Mouse (Mus musculus) midbrain, embryonic 10.5 days (tissue): Measurements from ENCODE around the gene Kcng4. TPM values are rescaled to one million over a fixed set of nuclear protein-coding genes. Genes with fewer than 3 reads are reported as not detected.

Source experiments
- DNase-seq: peaks from one replicate; pipeline ENCODE4 v3.0.0-alpha.2; 2017; ENCODE audit warnings: low spot score
- H3K27ac ChIP-seq: fragments of 300-500 bp; sonication (generic); replicated peaks from 2 replicates; pipeline ENCODE4 v1.5.1; 2016; ENCODE audit warnings: mild to moderate bottlenecking
- H3K27me3 ChIP-seq: fragments of 300-500 bp; sonication (generic); 2 replicates; pipeline ENCODE4 v1.6.1; 2016; ENCODE audit warnings: low read depth, mild to moderate bottlenecking; ENCODE audit not compliant: poor library complexity, severe bottlenecking
- H3K36me3 ChIP-seq: fragments of 300-500 bp; sonication (generic); 2 replicates; pipeline ENCODE4 v1.6.1; 2016; ENCODE audit warnings: mild to moderate bottlenecking, moderate library complexity
- H3K4me1 ChIP-seq: fragments of 300-500 bp; sonication (generic); 2 replicates; pipeline ENCODE4 v1.6.1; 2016
- H3K4me3 ChIP-seq: fragments of 300-500 bp; sonication (generic); 2 replicates; pipeline ENCODE4 v1.5.1; 2016; ENCODE audit warnings: mild to moderate bottlenecking, moderate library complexity
- H3K9me3 ChIP-seq: fragments of 300-500 bp; sonication (generic); replicated peaks from 2 replicates; pipeline ENCODE4 v1.6.1; 2016; ENCODE audit warnings: mild to moderate bottlenecking
- WGBS: fragments of 180-500 bp; shearing (Covaris S2); methylation state at CpG from one replicate; pipeline ENCODE4 v1.1.7; 2016; 5-methylcytosine and 5-hydroxymethylcytosine counted together
- polyA plus RNA-seq: library from polyadenylated mRNA; unstranded; fragments of >200 nt; fragmentation: Nextera tagmentation; extraction: Ambion mirVana; gene quantifications from 2 replicates; pipeline ENCODE4 v1.2.1, GENCODE M21; 2016

Kcng4 gene
- polyA plus RNA-seq, result 0.19 and 0.52 TPM in 2 replicates

- Histone ChIP-seq H3K4me1 (peaks cover 47% of the 10 kb centered on the region), H3K9me3 (no peaks in the 10 kb centered on the region), H3K4me3 (0 out of 2 replicates have a peak within 1 kb of the TSS, but pooled peaks have one; percentile 14), H3K36me3 (no peaks in the 10 kb centered on the region), H3K27me3 (peaks cover 63% of the 10 kb centered on the region), H3K27ac (peak within 1 kb of the TSS; percentile 76)
- WGBS, result 38% methylated on average over 6 of the region's 6 CpGs
- no peak for DNase-seq
These were observed at the start of gene Kcng4 for GRCm38 (mm10) chr8:119635378-119635777. TSS of gene Kcng4 (minus strand) at chr8:119635680.

GRCm38 (mm10) chr8:119679184-119679583, 43.7 kb upstream of the Kcng4 start:
- H3K4me1 ChIP-seq, result peaks cover 33% of the 10 kb centered on the region
- no peaks in the 10 kb centered on the region for H3K36me3 ChIP-seq
- DNase-seq, result no peak
- peak overlapping the region; percentile 60; the same call in 1 of the 2 replicates for H3K27ac ChIP-seq
- H3K9me3 ChIP-seq, result no peaks in the 10 kb centered on the region
- 0 out of 2 replicates have a peak, but pooled peaks cover 7% of the 10 kb centered on the region for H3K27me3 ChIP-seq
- no peak overlapping the region for H3K4me3 ChIP-seq
- WGBS, result 67% methylated on average over 14 of the region's 14 CpGs

GRCm38 (mm10) chr8:119678138-119678843, 42.8 kb upstream of the Kcng4 start:
- 10% methylated on average over 18 of the region's 18 CpGs for WGBS
- peak overlapping the region; percentile 40 for H3K4me3 ChIP-seq
- H3K4me1 ChIP-seq, result peaks cover 35% of the 10 kb centered on the region

GRCm38 (mm10) chr8:119676389-119676788, 40.9 kb upstream of the Kcng4 start:
- peak; percentile 73 for DNase-seq
- H3K4me3 ChIP-seq, result no peak overlapping the region
- no peaks in the 10 kb centered on the region for H3K9me3 ChIP-seq
- peaks cover 35% of the 10 kb centered on the region for H3K4me1 ChIP-seq
- H3K27me3 ChIP-seq, result 0 out of 2 replicates have a peak, but pooled peaks cover 7% of the 10 kb centered on the region
- peak overlapping the region; percentile 34; the same call in 1 of the 2 replicates for H3K27ac ChIP-seq
- no peaks in the 10 kb centered on the region for H3K36me3 ChIP-seq
- 31% methylated on average over 8 of the region's 8 CpGs for WGBS

More at GRCm38 (mm10) chr8:119678138-119678843, 42.8 kb upstream of the Kcng4 start:
- Histone ChIP-seq H3K27me3 (0 out of 2 replicates have a peak, but pooled peaks cover 7% of the 10 kb centered on the region), H3K9me3 (no peaks in the 10 kb centered on the region), H3K27ac (peak overlapping the region; percentile 23; the same call in 1 of the 2 replicates), H3K36me3 (no peaks in the 10 kb centered on the region)
- DNase-seq, result peak; percentile 59

GRCm38 (mm10) chr8:119675457-119675856, 40.0 kb upstream of the Kcng4 start:
- H3K9me3 ChIP-seq, result no peaks in the 10 kb centered on the region
- no peaks in the 10 kb centered on the region for H3K36me3 ChIP-seq
- peaks cover 40% of the 10 kb centered on the region for H3K4me1 ChIP-seq
- DNase-seq, result peak; percentile 82
- 45% methylated on average over 5 of the region's 5 CpGs for WGBS
- H3K4me3 ChIP-seq, result no peak overlapping the region
- H3K27ac ChIP-seq, result peak overlapping the region; percentile 81
- H3K27me3 ChIP-seq, result 0 out of 2 replicates have a peak, but pooled peaks cover under 1% of the 10 kb centered on the region

GRCm38 (mm10) chr8:119673976-119674555, 38.6 kb upstream of the Kcng4 start:
- DNase-seq, result no peak
- H3K27me3 ChIP-seq, result no peaks in the 10 kb centered on the region
- 80% methylated on average over 11 of the region's 11 CpGs for WGBS
- H3K9me3 ChIP-seq, result no peaks in the 10 kb centered on the region
- no peaks in the 10 kb centered on the region for H3K36me3 ChIP-seq
- H3K4me3 ChIP-seq, result no peak overlapping the region
- H3K27ac ChIP-seq, result peak overlapping the region; percentile 81
- peaks cover 50% of the 10 kb centered on the region for H3K4me1 ChIP-seq

GRCm38 (mm10) chr8:119670419-119671091, 35.1 kb upstream of the Kcng4 start:
- no peak for DNase-seq
- peaks cover 13% of the 10 kb centered on the region for H3K27me3 ChIP-seq
- no peaks in the 10 kb centered on the region for H3K36me3 ChIP-seq
- peaks cover 69% of the 10 kb centered on the region for H3K4me1 ChIP-seq
- H3K9me3 ChIP-seq, result no peaks in the 10 kb centered on the region
- peak overlapping the region; percentile 63; the same call in 1 of the 2 replicates for H3K27ac ChIP-seq
- WGBS, result 69% methylated on average over 16 of the region's 16 CpGs
- no peak overlapping the region for H3K4me3 ChIP-seq

GRCm38 (mm10) chr8:119669284-119669683, 33.8 kb upstream of the Kcng4 start:
- DNase-seq, result peak; percentile 41
- Histone ChIP-seq H3K27me3 (peaks cover 13% of the 10 kb centered on the region), H3K36me3 (no peaks in the 10 kb centered on the region), H3K27ac (peak overlapping the region; percentile 46), H3K4me1 (peaks cover 69% of the 10 kb centered on the region), H3K4me3 (no peak overlapping the region), H3K9me3 (no peaks in the 10 kb centered on the region)
- 57% methylated on average over 12 of the region's 12 CpGs for WGBS

GRCm38 (mm10) chr8:119668447-119668846, 33.0 kb upstream of the Kcng4 start:
- Histone ChIP-seq H3K4me1 (peaks cover 75% of the 10 kb centered on the region), H3K27ac (peak overlapping the region; percentile 80), H3K27me3 (peaks cover 13% of the 10 kb centered on the region), H3K9me3 (no peaks in the 10 kb centered on the region), H3K4me3 (no peak overlapping the region; the same call in 1 of the 2 replicates), H3K36me3 (no peaks in the 10 kb centered on the region)
- peak; percentile 30 for DNase-seq
- 63% methylated on average over 9 of the region's 9 CpGs for WGBS

GRCm38 (mm10) chr8:119666219-119666951, 30.9 kb upstream of the Kcng4 start, which contains the start of gene Wfdc1:
TSS of gene Wfdc1 (plus strand) at chr8:119666365.
- Histone ChIP-seq H3K27ac (peak within 1 kb of the TSS; percentile 80), H3K27me3 (peaks cover 13% of the 10 kb centered on the region), H3K4me3 (peak within 1 kb of the TSS; percentile 41), H3K9me3 (no peaks in the 10 kb centered on the region), H3K4me1 (peaks cover 90% of the 10 kb centered on the region), H3K36me3 (no peaks in the 10 kb centered on the region)
- 17% methylated on average over 14 of the region's 14 CpGs for WGBS
- DNase-seq, result peak; percentile 39

- H3K4me3 ChIP-seq, result no peak overlapping the region
- H3K27me3 ChIP-seq, result peaks cover 13% of the 10 kb centered on the region
- WGBS, result 75% methylated on average over 6 of the region's 6 CpGs
- H3K36me3 ChIP-seq, result no peaks in the 10 kb centered on the region
- no peak for DNase-seq
- peak overlapping the region; percentile 80; the same call in 1 of the 2 replicates for H3K27ac ChIP-seq
- peaks cover 94% of the 10 kb centered on the region for H3K4me1 ChIP-seq
- H3K9me3 ChIP-seq, result no peaks in the 10 kb centered on the region
These were observed 29.8 kb upstream of the Kcng4 start for GRCm38 (mm10) chr8:119665270-119665669.

GRCm38 (mm10) chr8:119663440-119663839, 28.0 kb upstream of the Kcng4 start:
- Histone ChIP-seq H3K4me3 (no peak overlapping the region), H3K9me3 (no peaks in the 10 kb centered on the region), H3K27ac (peak overlapping the region; percentile 28; the same call in 1 of the 2 replicates), H3K4me1 (peaks cover 81% of the 10 kb centered on the region), H3K36me3 (no peaks in the 10 kb centered on the region), H3K27me3 (peaks cover 13% of the 10 kb centered on the region)
- 56% methylated on average over 11 of the region's 11 CpGs for WGBS
- DNase-seq, result peak; percentile 37
